Mouse (Mus musculus): ENCODE measurements around the gene Adam12. TPM values are rescaled to one million over a fixed set of nuclear protein-coding genes. Genes with fewer than 3 reads are reported as not detected.

Gene Adam12
- polyA plus RNA-seq (2015; fragmentation: Nextera tagmentation; extraction: Ambion mirVana) = 10.4 and 11.7 TPM in 2 replicates

DNA sequence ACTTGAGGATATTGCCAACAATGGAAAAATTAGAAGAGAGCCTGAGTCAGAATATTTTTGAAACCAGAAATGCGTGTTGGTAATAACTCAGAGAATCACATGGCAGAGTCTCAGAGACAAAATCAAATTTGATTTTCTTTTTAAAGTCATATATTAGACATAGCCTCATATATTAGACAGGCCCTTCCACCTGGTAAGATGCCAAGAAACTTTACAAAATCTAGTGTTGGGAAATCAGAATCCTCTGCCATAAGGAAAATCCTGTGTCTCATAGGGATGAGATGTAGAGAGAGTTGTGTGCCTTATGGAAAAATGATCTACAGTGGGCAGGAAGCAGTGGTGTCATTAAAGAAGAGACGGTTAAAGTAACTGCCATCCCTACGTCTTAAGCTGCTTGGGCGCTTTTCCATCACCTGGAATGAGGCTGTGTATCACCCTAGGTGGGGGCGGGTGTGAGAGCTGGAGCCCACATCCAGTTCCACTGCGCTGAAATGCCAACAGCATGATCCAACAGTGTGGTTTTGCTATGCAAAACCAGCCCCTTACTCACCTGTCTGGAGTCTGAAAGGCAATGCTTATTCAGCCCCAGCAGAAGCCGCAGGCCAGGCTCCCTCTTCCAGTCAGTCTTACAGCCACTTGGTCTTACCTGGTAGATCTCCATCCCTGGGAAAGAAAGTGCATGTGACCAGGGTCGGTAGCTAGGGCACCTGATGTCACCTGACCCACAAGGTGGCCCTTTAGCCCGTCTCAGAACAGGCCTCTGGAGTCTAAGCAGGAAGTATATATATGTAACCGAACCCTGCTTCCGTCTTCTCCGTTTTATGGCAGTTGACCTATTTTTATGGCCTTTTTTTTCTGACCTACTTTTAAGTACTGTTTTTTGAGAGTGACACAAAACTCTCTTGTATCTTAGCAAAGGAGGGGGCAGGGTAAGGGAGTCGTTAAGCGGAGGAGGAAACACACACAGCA lies at the start of gene Adam12:
Gene Adam12 (minus strand): TSS at position 769 of the 969 bp plus-strand sequence.
- Histone ChIP-seq H3K4me2 (replicated peaks) (no peak within 1 kb of the TSS), H3K4me3 (replicated peaks) (no peak within 1 kb of the TSS), H3K36me3 (no peaks in the 10 kb centered on the region), H3K9me3 (replicated peaks) (no peaks in the 10 kb centered on the region), H3K27ac (replicated peaks) (no peak within 1 kb of the TSS), H3K9ac (no peak within 1 kb of the TSS), H3K27me3 (no peaks in the 10 kb centered on the region), H3K4me1 (no peaks in the 10 kb centered on the region)
- no peak for ATAC-seq (ENCODE audit: insufficient number of reproducible peaks, low FRiP score, low TSS enrichment, low read depth)
- WGBS = 60% methylated on average over 14 of the region's 14 CpGs

DNA sequence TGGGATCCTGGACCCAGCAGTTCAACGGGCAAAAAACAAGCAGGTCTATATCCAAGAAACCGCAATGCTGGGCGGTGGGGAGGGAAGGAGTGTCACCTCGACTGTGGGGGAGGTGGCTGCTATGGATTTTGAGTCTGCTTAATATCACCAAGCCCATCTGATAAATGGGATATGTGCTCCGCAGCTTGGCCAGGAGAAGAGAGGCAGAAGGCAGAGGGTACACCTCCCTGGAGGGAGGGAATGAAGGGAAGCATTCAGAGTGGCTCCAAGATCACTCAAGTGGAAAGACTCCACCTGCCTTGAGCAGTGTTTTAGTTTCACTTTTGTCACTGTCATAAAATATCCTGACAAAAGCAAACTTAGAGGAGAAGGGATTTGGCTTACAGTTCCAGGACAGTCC lies 41.0 kb upstream of the Adam12 start:
- Histone ChIP-seq H3K9me3 (replicated peaks) (no peaks in the 10 kb centered on the region), H3K36me3 (no peaks in the 10 kb centered on the region), H3K4me1 (no peaks in the 10 kb centered on the region), H3K27ac (replicated peaks) (no peak overlapping the region), H3K9ac (no peak overlapping the region), H3K4me3 (replicated peaks) (no peak overlapping the region), H3K27me3 (no peaks in the 10 kb centered on the region), H3K4me2 (replicated peaks) (no peak overlapping the region)
- no peak for ATAC-seq (ENCODE audit: insufficient number of reproducible peaks, low FRiP score, low TSS enrichment, low read depth)
- WGBS = 86% methylated on average over 5 of the region's 5 CpGs

DNA sequence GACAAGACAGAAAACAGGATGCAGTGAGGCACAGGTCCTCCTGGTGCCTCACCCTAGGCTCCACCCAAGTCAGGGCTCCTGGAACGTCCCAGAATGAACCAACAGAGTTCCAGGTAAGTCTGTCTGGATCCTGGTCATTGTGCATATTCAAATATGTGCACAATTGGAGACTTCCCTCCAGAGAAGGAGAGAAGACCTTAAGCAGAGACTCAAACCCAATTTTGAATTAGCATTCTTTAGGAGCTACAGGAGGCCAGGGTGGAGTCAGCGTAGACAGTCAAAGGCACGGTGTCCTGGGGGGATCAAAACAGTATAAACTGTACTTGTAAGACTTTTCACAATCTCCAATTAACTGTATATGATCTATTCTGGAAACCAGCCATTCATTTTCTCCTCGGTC lies 40.5 kb upstream of the Adam12 start:
- Histone ChIP-seq H3K4me2 (replicated peaks) (no peak overlapping the region), H3K4me3 (replicated peaks) (no peak overlapping the region), H3K27me3 (no peaks in the 10 kb centered on the region), H3K36me3 (no peaks in the 10 kb centered on the region), H3K9ac (no peak overlapping the region), H3K4me1 (no peaks in the 10 kb centered on the region), H3K9me3 (replicated peaks) (no peaks in the 10 kb centered on the region), H3K27ac (replicated peaks) (no peak overlapping the region)
- no peak for ATAC-seq (ENCODE audit: insufficient number of reproducible peaks, low FRiP score, low TSS enrichment, low read depth)
- WGBS = 77% methylated on average over 4 of the region's 4 CpGs

- Histone ChIP-seq H3K4me3 (replicated peaks) (no peak overlapping the region), H3K9me3 (replicated peaks) (no peaks in the 10 kb centered on the region), H3K4me2 (replicated peaks) (no peak overlapping the region), H3K4me1 (peaks cover 13% of the 10 kb centered on the region; the same call in 1 of the 2 replicates), H3K36me3 (no peaks in the 10 kb centered on the region), H3K27ac (replicated peaks) (no peak overlapping the region), H3K9ac (no peak overlapping the region), H3K27me3 (no peaks in the 10 kb centered on the region)
- ATAC-seq (ENCODE audit: insufficient number of reproducible peaks, low FRiP score, low TSS enrichment, low read depth) = no peak
- 79% methylated on average over 4 of the region's 4 CpGs for WGBS
Observed at GRCm38 (mm10) chr7:134265783-134266182, 33.8 kb upstream of the Adam12 start.

- H3K27me3 ChIP-seq = no peaks in the 10 kb centered on the region
- no peak overlapping the region for H3K4me3 ChIP-seq (replicated peaks)
- no peak overlapping the region for H3K9ac ChIP-seq
- 40% methylated on average over 4 of the region's 4 CpGs for WGBS
- H3K9me3 ChIP-seq (replicated peaks) = no peaks in the 10 kb centered on the region
- no peak for ATAC-seq (ENCODE audit: insufficient number of reproducible peaks, low FRiP score, low TSS enrichment, low read depth)
- no peak overlapping the region; the same call in 1 of the 2 replicates for H3K27ac ChIP-seq (replicated peaks)
- H3K4me1 ChIP-seq = peaks cover 13% of the 10 kb centered on the region; the same call in 1 of the 2 replicates
- H3K36me3 ChIP-seq = no peaks in the 10 kb centered on the region
- no peak overlapping the region for H3K4me2 ChIP-seq (replicated peaks)
Observed at GRCm38 (mm10) chr7:134263146-134263906, 31.4 kb upstream of the Adam12 start.

GRCm38 (mm10) chr7:134261003-134261701 lies 29.2 kb upstream of the Adam12 start:
- no peaks in the 10 kb centered on the region for H3K9me3 ChIP-seq (replicated peaks)
- no peak overlapping the region for H3K4me2 ChIP-seq (replicated peaks)
- H3K4me1 ChIP-seq = peaks cover 13% of the 10 kb centered on the region; the same call in 1 of the 2 replicates
- no peaks in the 10 kb centered on the region for H3K36me3 ChIP-seq
- WGBS = 36% methylated on average over 4 of the region's 4 CpGs
- H3K9ac ChIP-seq = no peak overlapping the region
- ATAC-seq (ENCODE audit: insufficient number of reproducible peaks, low FRiP score, low TSS enrichment, low read depth) = peak; percentile 43; the same call in 1 of the 2 replicates
- no peaks in the 10 kb centered on the region for H3K27me3 ChIP-seq
- H3K4me3 ChIP-seq (replicated peaks) = no peak overlapping the region
- no peak overlapping the region for H3K27ac ChIP-seq (replicated peaks)

DNA sequence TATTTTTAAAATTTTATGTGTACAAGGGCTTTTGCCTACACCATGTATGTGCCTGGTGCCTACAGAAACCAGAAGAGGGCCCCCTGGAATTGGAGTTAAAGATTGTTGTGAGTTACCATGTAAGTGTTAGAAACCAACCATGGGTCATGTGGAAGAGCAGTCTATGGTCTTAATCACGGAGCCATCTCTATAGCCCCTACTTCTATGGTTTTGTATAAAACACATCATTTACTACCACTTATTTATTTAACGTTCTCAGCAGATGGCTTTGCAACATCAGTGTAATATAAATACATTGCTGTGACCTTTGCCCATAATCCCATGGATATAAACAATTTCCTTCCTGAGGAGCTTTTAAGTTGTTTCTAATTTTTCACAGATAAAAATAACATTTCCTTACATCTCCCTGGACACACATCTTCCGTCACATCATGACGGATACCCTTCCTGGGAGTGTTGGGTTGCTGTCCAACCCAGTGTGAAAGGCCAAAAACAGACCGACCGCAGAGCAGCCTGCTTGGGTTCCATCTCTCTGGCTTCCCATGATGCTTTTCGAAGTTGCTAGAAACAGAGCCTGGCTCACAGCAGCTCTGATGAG lies 18.4 kb upstream of the Adam12 start:
- no peaks in the 10 kb centered on the region for H3K27me3 ChIP-seq
- H3K4me3 ChIP-seq (replicated peaks) = no peak overlapping the region
- 0 out of 2 replicates have a peak, but pooled peaks cover 3% of the 10 kb centered on the region for H3K4me1 ChIP-seq
- WGBS = 77% methylated on average over 7 of the region's 7 CpGs
- no peak overlapping the region for H3K27ac ChIP-seq (replicated peaks)
- no peak for ATAC-seq (ENCODE audit: insufficient number of reproducible peaks, low FRiP score, low TSS enrichment, low read depth)
- no peaks in the 10 kb centered on the region for H3K36me3 ChIP-seq
- no peak overlapping the region for H3K4me2 ChIP-seq (replicated peaks)
- no peaks in the 10 kb centered on the region for H3K9me3 ChIP-seq (replicated peaks)
- H3K9ac ChIP-seq = no peak overlapping the region

DNA sequence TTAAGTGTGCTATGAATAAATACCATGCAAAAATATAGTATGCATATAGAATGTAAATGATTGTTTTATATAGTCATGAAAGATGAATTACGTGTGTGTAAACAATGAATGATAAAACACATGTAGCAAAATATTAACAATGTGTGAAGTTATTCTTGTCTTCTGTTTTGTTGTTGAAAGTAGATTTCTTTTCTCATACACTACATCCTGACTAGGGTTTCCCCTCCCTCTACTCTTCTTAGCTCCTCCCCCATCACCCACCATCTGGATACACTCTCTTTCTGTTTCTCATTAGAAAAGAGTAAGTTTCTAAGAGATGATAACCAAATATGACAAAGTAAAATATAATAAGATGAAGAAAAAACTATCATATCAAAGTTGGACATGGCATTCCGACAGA lies 16.1 kb upstream of the Adam12 start:
- no peaks in the 10 kb centered on the region for H3K36me3 ChIP-seq

DNA sequence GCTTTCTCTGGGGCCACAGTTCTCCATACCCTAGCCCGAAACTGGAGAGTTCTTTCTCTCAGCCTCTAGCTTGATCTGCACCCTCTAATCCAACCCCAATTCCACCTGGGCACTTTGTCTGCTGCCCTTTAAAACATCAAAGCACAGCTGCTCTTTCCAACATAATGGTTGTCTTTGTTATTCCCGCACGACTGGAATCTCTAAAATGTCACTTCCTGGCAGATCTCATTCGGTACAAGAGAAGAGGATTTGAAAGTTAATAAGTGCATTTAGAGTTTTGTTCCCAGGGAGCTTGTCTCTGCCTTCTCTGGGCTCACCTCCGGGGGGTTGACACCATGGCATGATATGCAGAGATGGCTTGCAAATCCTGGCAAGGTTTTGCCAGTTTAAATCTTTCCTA lies 14.7 kb upstream of the Adam12 start:
- Histone ChIP-seq H3K9me3 (replicated peaks) (no peaks in the 10 kb centered on the region), H3K27me3 (no peaks in the 10 kb centered on the region), H3K4me1 (0 out of 2 replicates have a peak, but pooled peaks cover 3% of the 10 kb centered on the region), H3K4me3 (replicated peaks) (no peak overlapping the region), H3K27ac (replicated peaks) (no peak overlapping the region), H3K4me2 (replicated peaks) (no peak overlapping the region), H3K36me3 (no peaks in the 10 kb centered on the region), H3K9ac (no peak overlapping the region)
- no peak for ATAC-seq (ENCODE audit: insufficient number of reproducible peaks, low FRiP score, low TSS enrichment, low read depth)
- WGBS = 18% methylated on average over 5 of the region's 5 CpGs

More for the DNA sequence above, 16.1 kb upstream of the Adam12 start:
- ATAC-seq (ENCODE audit: insufficient number of reproducible peaks, low FRiP score, low TSS enrichment, low read depth) = no peak
- 86% methylated on average over 2 of the region's 2 CpGs for WGBS
- no peak overlapping the region for H3K4me3 ChIP-seq (replicated peaks)
- H3K9me3 ChIP-seq (replicated peaks) = no peaks in the 10 kb centered on the region
- no peak overlapping the region for H3K9ac ChIP-seq
- H3K4me2 ChIP-seq (replicated peaks) = no peak overlapping the region
- 0 out of 2 replicates have a peak, but pooled peaks cover 3% of the 10 kb centered on the region for H3K4me1 ChIP-seq
- no peaks in the 10 kb centered on the region for H3K27me3 ChIP-seq
- no peak overlapping the region for H3K27ac ChIP-seq (replicated peaks)

GRCm38 (mm10) chr7:134242773-134243172 lies 10.8 kb upstream of the Adam12 start:
- 77% methylated on average over 1 of the region's 1 CpGs for WGBS
- Histone ChIP-seq H3K36me3 (no peaks in the 10 kb centered on the region), H3K4me1 (0 out of 2 replicates have a peak, but pooled peaks cover 3% of the 10 kb centered on the region), H3K27me3 (no peaks in the 10 kb centered on the region), H3K4me2 (replicated peaks) (no peak overlapping the region), H3K27ac (replicated peaks) (no peak overlapping the region), H3K9me3 (replicated peaks) (no peaks in the 10 kb centered on the region), H3K9ac (no peak overlapping the region), H3K4me3 (replicated peaks) (no peak overlapping the region)
- no peak for ATAC-seq (ENCODE audit: insufficient number of reproducible peaks, low FRiP score, low TSS enrichment, low read depth)
